Mouse (Mus musculus): ENCODE results near the gene Serp1.

Serp1 gene

GRCm38 (mm10) chr3:58525652-58526407, at the start of gene Serp1, which contains the start of gene Eif2a:
Serp1 (minus strand) TSS chr3:58525892.
Eif2a (plus strand) TSS chr3:58525821.
- DNase-seq, result peak; percentile 99

- DNase-seq, result no peak
Observed at GRCm38 (mm10) chr3:58570821-58571220, 45.1 kb upstream of the Serp1 start.

DNA sequence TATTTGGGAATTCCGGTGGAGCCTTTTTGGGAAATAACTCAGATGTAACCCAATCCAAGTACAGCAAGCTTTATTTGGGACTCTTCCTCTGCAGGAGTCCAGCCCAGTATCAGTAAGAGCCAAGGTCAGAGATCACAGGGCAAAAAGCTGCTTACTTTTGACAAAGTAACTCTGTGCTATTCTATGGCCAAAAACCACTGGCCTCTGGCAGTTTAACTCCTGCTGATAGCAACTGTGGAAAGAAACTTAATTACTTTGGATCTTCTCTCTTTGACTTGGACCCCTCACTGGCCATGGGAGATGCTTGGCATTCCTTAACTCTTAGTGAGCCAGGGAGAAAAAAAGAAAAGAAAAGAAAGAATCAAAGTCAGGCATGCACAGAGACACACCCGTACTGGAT, 35.7 kb upstream of the Serp1 start:
- no peak for DNase-seq

GRCm38 (mm10) chr3:58559887-58560286, 34.2 kb upstream of the Serp1 start:
- DNase-seq, result no peak

- DNase-seq, result no peak
Observed at GRCm38 (mm10) chr3:58556649-58557048, 31.0 kb upstream of the Serp1 start.

DNA sequence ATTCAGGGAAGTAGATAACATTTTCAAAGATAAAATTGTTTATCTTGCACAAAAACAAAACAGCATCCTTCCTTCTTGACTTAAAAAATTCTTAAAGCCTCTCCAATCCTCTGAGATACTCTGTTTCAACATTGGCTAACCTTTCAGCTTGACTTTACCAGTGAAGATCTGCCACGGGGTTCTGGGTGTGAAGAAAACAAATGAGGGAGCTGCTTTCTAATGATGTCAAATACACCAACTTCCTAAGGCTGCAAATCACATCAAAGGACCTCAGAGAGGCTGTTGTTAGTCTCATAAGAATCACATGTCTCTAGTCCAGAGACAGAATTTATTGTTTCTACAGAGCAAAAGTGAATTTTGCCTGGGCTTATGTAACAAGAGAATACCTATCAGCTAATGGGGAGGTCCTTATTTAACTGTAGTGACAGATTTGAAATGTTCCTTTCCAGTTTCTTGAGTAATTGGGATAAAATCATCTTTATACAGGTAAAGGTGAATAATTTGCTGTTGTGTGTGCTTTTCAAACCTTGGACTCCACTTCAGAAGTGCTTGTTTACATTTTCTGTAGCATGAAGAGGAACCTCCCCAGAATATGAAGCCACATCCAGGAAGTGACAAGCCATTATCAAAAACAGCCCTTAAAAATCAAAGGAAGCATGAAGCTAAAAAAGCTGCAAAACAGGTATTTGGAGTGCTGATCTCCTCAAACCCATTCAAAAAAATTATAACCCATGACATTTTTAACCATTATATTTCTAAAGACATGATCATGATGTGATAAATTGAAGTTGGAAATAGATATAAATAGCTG, 26.5 kb upstream of the Serp1 start:
- DNase-seq, result no peak

DNA sequence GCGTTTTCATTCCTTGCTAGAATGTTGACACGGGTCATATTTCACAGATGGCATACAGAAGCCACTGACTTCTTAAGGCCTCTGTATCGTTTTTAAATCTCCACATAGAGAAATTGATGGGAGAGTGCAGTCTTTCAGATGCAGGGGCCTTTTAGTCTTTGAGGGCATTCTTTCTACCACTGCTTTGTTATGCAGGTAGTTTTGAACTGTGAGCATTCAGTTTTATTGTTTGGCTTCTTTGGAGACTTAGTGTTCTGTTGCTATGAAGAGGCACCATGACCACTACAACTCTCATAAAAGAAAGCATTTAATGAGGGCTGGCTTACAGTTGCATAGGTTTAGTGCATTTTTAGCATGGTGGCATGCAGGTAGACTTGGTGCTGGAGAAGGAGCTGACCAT, 10.9 kb upstream of the Serp1 start:
- no peak for DNase-seq

DNA sequence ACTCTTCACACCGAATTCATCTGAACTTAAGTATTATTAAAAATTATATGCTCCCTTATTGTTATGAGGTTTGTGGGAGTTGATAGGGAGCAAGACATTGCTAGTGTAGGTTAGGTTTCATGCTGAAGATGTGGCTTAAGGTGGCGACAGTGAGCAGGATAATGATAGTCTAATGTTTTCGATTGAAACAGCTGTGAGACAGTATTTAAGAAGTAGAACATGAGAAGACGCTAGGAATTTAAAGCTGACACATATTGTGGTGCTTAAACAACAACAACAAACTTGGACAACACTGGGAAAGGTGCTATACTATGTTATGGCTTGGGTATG, 681 bp upstream of the Serp1 start:
- DNase-seq, result no peak

GRCm38 (mm10) chr3:58525166-58525565, 526 bp downstream of the Serp1 start:
- peak in 1 of 2 experiments; percentile 31 for DNase-seq

DNA sequence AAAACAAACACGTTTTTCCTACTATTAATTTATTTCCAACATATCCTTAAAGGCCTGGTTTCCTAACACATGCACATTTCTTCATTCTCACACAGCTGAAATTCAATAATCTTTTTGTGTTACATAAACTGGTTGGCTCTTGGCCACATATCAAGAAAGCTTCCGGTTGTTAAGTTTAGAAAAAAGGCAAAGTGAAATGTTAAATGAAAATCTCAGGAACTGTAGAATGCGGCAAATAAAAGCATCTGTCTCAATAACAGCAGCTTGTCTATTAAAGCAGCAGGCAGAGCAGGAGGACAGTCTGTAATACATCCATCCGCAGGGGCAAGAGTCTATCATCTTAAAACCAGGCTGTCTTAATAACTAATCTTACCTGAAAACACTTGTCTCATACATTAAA, 1.4 kb downstream of the Serp1 start:
- DNase-seq, result no peak

- DNase-seq, result no peak
Observed at GRCm38 (mm10) chr3:58523386-58523785, 2.3 kb downstream of the Serp1 start.

GRCm38 (mm10) chr3:58521361-58521760, 4.3 kb downstream of the Serp1 start:
- DNase-seq, result no peak

- no peak for DNase-seq
Observed at GRCm38 (mm10) chr3:58520286-58520685, 5.4 kb downstream of the Serp1 start.

DNA sequence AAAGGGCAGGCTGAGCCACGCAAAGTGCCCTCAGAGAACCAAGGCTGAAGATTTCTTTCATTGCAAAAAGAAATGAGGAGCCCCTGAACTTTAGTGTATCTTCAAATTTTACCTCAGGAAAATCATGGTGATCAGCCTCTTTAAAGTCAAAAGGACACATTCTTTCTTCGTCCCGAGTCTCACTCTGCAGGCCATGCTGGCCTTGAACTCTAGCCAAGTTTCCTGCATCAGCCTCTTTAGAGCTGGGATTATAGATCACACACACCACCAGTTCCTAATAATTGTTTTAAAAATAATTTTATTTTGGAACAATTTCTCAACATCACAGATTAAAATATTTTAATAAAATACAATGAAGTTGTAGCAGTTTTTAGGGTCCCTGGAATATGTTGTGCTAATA, 6.2 kb downstream of the Serp1 start:
- no peak for DNase-seq

DNA sequence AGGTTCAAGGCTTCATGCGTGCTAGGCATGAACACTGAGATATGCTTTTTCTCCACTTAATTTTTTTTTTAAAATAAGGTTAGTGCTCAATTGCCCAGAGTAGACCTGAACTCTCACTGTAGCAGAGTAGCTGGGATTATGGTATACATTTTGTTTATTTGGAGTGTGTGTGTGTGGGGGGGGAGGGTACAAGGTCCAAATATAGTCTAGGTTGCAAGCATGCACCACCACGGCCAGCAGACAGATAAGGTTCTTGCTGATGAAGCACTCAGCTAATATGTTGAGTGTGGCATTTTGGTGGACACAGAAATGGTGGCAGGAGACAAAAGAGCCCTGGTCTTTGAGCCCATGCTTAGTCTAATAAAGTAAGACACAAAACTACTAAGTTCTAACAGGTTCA, 6.7 kb downstream of the Serp1 start:
- no peak for DNase-seq

- DNase-seq, result no peak
Observed at GRCm38 (mm10) chr3:58517800-58518199, 7.9 kb downstream of the Serp1 start.

GRCm38 (mm10) chr3:58517258-58517657, 8.4 kb downstream of the Serp1 start:
- no peak for DNase-seq

- no peak for DNase-seq
Observed at GRCm38 (mm10) chr3:58516602-58516976, 9.1 kb downstream of the Serp1 start.

- DNase-seq, result no peak
Observed at GRCm38 (mm10) chr3:58515947-58516601, 9.6 kb downstream of the Serp1 start.

DNA sequence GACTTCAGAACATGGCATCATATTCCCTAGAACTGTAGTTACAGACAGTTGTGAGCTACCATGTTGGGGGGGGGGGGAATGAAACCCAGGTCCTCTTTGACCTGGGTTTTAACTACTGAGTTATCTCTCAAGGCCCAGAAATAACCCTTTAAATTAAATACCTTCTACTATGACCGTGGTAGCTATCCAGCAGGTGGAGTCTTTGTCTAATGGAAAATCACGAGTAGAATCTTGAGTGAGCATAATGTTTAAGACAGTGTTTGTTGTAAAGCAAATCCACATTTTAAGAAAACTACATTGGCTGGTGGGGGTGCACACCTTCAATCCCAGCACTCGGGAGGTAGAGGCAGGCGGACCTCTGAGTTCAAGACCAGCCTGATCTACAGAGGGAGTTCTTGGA, 12.2 kb downstream of the Serp1 start:
- DNase-seq, result no peak

DNA sequence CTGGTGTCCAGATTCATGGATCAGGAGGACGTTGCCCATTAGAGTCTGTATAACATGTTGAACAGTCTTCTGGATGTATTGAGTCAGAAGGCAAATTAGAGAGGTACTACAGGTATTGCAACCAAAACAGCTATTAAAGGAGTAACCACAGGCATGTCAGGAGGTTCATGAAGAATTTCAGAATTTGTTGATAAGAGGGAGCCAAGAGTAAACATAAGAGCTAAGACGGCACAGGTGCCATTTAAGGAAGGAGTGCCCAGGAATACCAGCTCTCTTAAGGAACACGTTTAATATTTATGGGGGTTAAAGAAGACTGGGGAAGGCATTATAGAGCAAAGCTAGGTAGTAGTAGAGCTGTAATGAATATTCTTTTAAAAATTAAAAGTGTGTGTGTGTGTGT, 13.0 kb downstream of the Serp1 start:
- DNase-seq, result no peak

DNA sequence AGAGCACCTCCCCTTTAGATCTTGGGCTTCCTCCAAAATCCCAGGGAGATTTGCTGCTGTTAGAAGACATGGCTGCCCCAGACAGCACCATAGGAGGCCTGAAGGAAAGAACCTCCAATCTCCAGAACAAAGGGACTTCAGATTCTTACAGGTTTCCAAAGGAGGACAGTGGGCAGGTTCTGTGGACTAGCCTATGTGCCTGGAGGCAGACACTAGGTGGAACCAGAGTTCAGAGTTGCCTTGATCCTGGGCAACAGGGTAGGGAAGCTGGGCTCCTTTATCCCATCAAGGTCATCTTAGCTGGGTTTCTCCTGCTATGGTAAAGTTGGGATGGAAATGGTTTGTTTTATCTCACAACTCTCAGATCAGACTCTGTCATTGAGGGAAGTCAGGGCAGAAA, 14.1 kb downstream of the Serp1 start:
- no peak for DNase-seq

- DNase-seq, result no peak
Observed at GRCm38 (mm10) chr3:58508020-58508750, 17.5 kb downstream of the Serp1 start.
